Mouse (Mus musculus) bone marrow, adult 2 months (tissue): Measurements from ENCODE around the gene 4933434E20Rik.

ENCODE experiments used
- CTCF ChIP-seq: fragments of 200-500 bp; IDR thresholded peaks from 2 replicates; pipeline ENCODE4 v1.5.1; 2011; ENCODE audit warnings: low read length, control low read depth; ENCODE audit not compliant: control insufficient read depth, insufficient read depth
- POLR2A ChIP-seq: fragments of 200-500 bp; IDR thresholded peaks from 2 replicates; pipeline ENCODE4 v1.6.1; 2011; ENCODE audit warnings: low read depth, mild to moderate bottlenecking, control low read depth, low read length, borderline replicate concordance; ENCODE audit not compliant: control insufficient read depth

DNA sequence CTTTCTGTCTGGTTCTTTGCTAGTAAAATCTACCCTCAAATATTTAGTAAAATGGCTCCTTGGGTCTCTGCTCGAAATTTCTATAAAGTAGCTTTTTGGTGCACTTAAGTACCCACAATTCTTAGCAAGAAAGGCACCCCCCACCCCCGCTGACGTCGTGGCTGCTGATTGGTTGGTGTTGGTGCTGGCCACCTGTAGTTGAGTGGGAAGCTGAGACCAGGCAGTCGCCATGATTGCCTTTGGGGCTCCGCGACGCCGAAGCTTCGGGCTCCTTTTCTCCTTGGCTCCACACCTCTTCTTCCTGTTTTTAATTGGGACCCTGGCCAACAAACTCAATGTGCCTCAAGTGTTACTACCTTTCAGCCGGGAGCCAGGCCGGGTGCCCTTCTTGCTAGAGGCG, 52.5 kb downstream of the 4933434E20Rik start, which contains the start of gene Nup210l:
- TF ChIP-seq POLR2A, result no peak
- no peak for TF ChIP-seq CTCF
